Mouse (Mus musculus): ENCODE results near the gene Pou5f1. TPM values are rescaled to one million over a fixed set of nuclear protein-coding genes. Genes with fewer than 3 reads are reported as not detected.

Gene Pou5f1
- polyA plus RNA-seq, 1 experiment, result not detected

GRCm38 (mm10) chr17:35542761-35543411 is 37.1 kb downstream of the Pou5f1 start:
- TF ChIP-seq CTCF (IDR thresholded peaks at IDR 0.05; ENCODE audit: borderline replicate concordance, extremely low read depth, insufficient read depth, insufficient read length), result no peak
- TF ChIP-seq POLR2A (IDR thresholded peaks at IDR 0.05; ENCODE audit: borderline replicate concordance, extremely low read depth, insufficient read depth, insufficient read length, poor library complexity, severe bottlenecking), result no peak
- peak; percentile 11 for DNase-seq (ENCODE audit: low read depth)

- peak; percentile 51 for DNase-seq (ENCODE audit: low read depth)
- TF ChIP-seq CTCF (IDR thresholded peaks at IDR 0.05; ENCODE audit: borderline replicate concordance, extremely low read depth, insufficient read depth, insufficient read length), result no peak
- no peak for TF ChIP-seq POLR2A (IDR thresholded peaks at IDR 0.05; ENCODE audit: borderline replicate concordance, extremely low read depth, insufficient read depth, insufficient read length, poor library complexity, severe bottlenecking)
These were observed 37.6 kb downstream of the Pou5f1 start for GRCm38 (mm10) chr17:35543412-35543861.

- TF ChIP-seq POLR2A (IDR thresholded peaks at IDR 0.05; ENCODE audit: borderline replicate concordance, extremely low read depth, insufficient read depth, insufficient read length, poor library complexity, severe bottlenecking) (no peak), CTCF (IDR thresholded peaks at IDR 0.05; ENCODE audit: borderline replicate concordance, extremely low read depth, insufficient read depth, insufficient read length) (no peak)
- no peak for DNase-seq (ENCODE audit: low read depth)
These were observed 38.2 kb downstream of the Pou5f1 start for GRCm38 (mm10) chr17:35544001-35544400.

GRCm38 (mm10) chr17:35544680-35545079 is 38.9 kb downstream of the Pou5f1 start:
- DNase-seq (ENCODE audit: low read depth), result peak; percentile 50
- TF ChIP-seq POLR2A (IDR thresholded peaks at IDR 0.05; ENCODE audit: borderline replicate concordance, extremely low read depth, insufficient read depth, insufficient read length, poor library complexity, severe bottlenecking) (no peak), CTCF (IDR thresholded peaks at IDR 0.05; ENCODE audit: borderline replicate concordance, extremely low read depth, insufficient read depth, insufficient read length) (peak; percentile 81)

GRCm38 (mm10) chr17:35547465-35547864 is 41.6 kb downstream of the Pou5f1 start:
- TF ChIP-seq CTCF (IDR thresholded peaks at IDR 0.05; ENCODE audit: borderline replicate concordance, extremely low read depth, insufficient read depth, insufficient read length) (0 out of 2 replicates have a peak, but pooled peaks have one; percentile 12), POLR2A (IDR thresholded peaks at IDR 0.05; ENCODE audit: borderline replicate concordance, extremely low read depth, insufficient read depth, insufficient read length, poor library complexity, severe bottlenecking) (no peak)
- no peak for DNase-seq (ENCODE audit: low read depth)

GRCm38 (mm10) chr17:35548636-35549035 is 42.8 kb downstream of the Pou5f1 start:
- TF ChIP-seq POLR2A (IDR thresholded peaks at IDR 0.05; ENCODE audit: borderline replicate concordance, extremely low read depth, insufficient read depth, insufficient read length, poor library complexity, severe bottlenecking) (no peak), CTCF (IDR thresholded peaks at IDR 0.05; ENCODE audit: borderline replicate concordance, extremely low read depth, insufficient read depth, insufficient read length) (no peak)
- DNase-seq (ENCODE audit: low read depth), result no peak

GRCm38 (mm10) chr17:35549437-35550142 is 43.8 kb downstream of the Pou5f1 start:
- no peak for TF ChIP-seq CTCF (IDR thresholded peaks at IDR 0.05; ENCODE audit: borderline replicate concordance, extremely low read depth, insufficient read depth, insufficient read length)
- no peak for TF ChIP-seq POLR2A (IDR thresholded peaks at IDR 0.05; ENCODE audit: borderline replicate concordance, extremely low read depth, insufficient read depth, insufficient read length, poor library complexity, severe bottlenecking)

GRCm38 (mm10) chr17:35550143-35550494 is 44.3 kb downstream of the Pou5f1 start:
- no peak for DNase-seq (ENCODE audit: low read depth)
- TF ChIP-seq CTCF (IDR thresholded peaks at IDR 0.05; ENCODE audit: borderline replicate concordance, extremely low read depth, insufficient read depth, insufficient read length) (no peak), POLR2A (IDR thresholded peaks at IDR 0.05; ENCODE audit: borderline replicate concordance, extremely low read depth, insufficient read depth, insufficient read length, poor library complexity, severe bottlenecking) (no peak)

More at GRCm38 (mm10) chr17:35549437-35550142, 43.8 kb downstream of the Pou5f1 start:
- DNase-seq (ENCODE audit: low read depth), result peak; percentile 67

GRCm38 (mm10) chr17:35550871-35551270 is 45.1 kb downstream of the Pou5f1 start:
- TF ChIP-seq CTCF (IDR thresholded peaks at IDR 0.05; ENCODE audit: borderline replicate concordance, extremely low read depth, insufficient read depth, insufficient read length) (no peak), POLR2A (IDR thresholded peaks at IDR 0.05; ENCODE audit: borderline replicate concordance, extremely low read depth, insufficient read depth, insufficient read length, poor library complexity, severe bottlenecking) (no peak)

GRCm38 (mm10) chr17:35551881-35552414 is 46.1 kb downstream of the Pou5f1 start, which contains the start of gene Cdsn:
Gene Cdsn (plus strand): TSS chr17:35552128.
- DNase-seq (ENCODE audit: low read depth), result no peak
- TF ChIP-seq POLR2A (IDR thresholded peaks at IDR 0.05; ENCODE audit: borderline replicate concordance, extremely low read depth, insufficient read depth, insufficient read length, poor library complexity, severe bottlenecking), result no peak
- no peak for TF ChIP-seq CTCF (IDR thresholded peaks at IDR 0.05; ENCODE audit: borderline replicate concordance, extremely low read depth, insufficient read depth, insufficient read length)

More at GRCm38 (mm10) chr17:35550871-35551270, 45.1 kb downstream of the Pou5f1 start:
- no peak for DNase-seq (ENCODE audit: low read depth)

- TF ChIP-seq POLR2A (IDR thresholded peaks at IDR 0.05; ENCODE audit: borderline replicate concordance, extremely low read depth, insufficient read depth, insufficient read length, poor library complexity, severe bottlenecking) (no peak), CTCF (IDR thresholded peaks at IDR 0.05; ENCODE audit: borderline replicate concordance, extremely low read depth, insufficient read depth, insufficient read length) (no peak)
These were observed 48.5 kb downstream of the Pou5f1 start for GRCm38 (mm10) chr17:35554321-35554720.

More at GRCm38 (mm10) chr17:35554321-35554720, 48.5 kb downstream of the Pou5f1 start:
- no peak for DNase-seq (ENCODE audit: low read depth)
